In genomic region chr6:128035250-128035929, GRCm38 (mm10) we compare ENCODE assay signal across 8 mouse cellular contexts.
DNase-seq lines count a peak whose midpoint lies in the region; ATAC-seq lines count a peak whose summit lies in the region.

No protein-coding gene starts in this region.

- H3K27me3 ChIP-seq in forebrain, embryonic 13.5 days = peaks cover 69% of the 10 kb centered on the region
- H3K27me3 ChIP-seq in hindbrain, embryonic 12.5 days = peaks cover 25% of the 10 kb centered on the region
- peaks cover 25% of the 10 kb centered on the region for H3K27me3 ChIP-seq in neural tube, embryonic 12.5 days (replicated peaks)

- H3K9ac ChIP-seq in forebrain, embryonic 13.5 days = peak overlapping the region; percentile 73
- H3K9ac ChIP-seq in hindbrain, embryonic 12.5 days = peak overlapping the region; percentile 60
- H3K9ac ChIP-seq in neural tube, embryonic 12.5 days = peak overlapping the region; percentile 54

- no peak for ATAC-seq in CD4-positive, CD25-positive, alpha-beta regulatory T cell, adult 4 months
- peak; percentile 43 for ATAC-seq in forebrain, embryonic 13.5 days
- peak; percentile 62 for ATAC-seq in hindbrain, embryonic 12.5 days (ENCODE audit: low FRiP score)
- ATAC-seq in neural tube, embryonic 12.5 days (ENCODE audit: low FRiP score, low read depth) = peak; percentile 54

- H3K27ac ChIP-seq in forebrain, embryonic 13.5 days = no peak overlapping the region
- peak overlapping the region; percentile 67; the same call in 1 of the 2 replicates for H3K27ac ChIP-seq in hindbrain, embryonic 12.5 days
- H3K27ac ChIP-seq in neural tube, embryonic 12.5 days = no peak overlapping the region

- H3K4me2 ChIP-seq in forebrain, embryonic 13.5 days = peak overlapping the region; percentile 98
- peak overlapping the region; percentile 92 for H3K4me2 ChIP-seq in hindbrain, embryonic 12.5 days (replicated peaks)
- peak overlapping the region; percentile 98 for H3K4me2 ChIP-seq in neural tube, embryonic 12.5 days (replicated peaks)

- peak overlapping the region; percentile 54 for H3K4me3 ChIP-seq in forebrain, embryonic 13.5 days
- peak overlapping the region; percentile 53 for H3K4me3 ChIP-seq in hindbrain, embryonic 12.5 days
- H3K4me3 ChIP-seq in neural tube, embryonic 12.5 days = peak overlapping the region; percentile 53

- intact Hi-C loops in left cerebral cortex, postnatal 36 days (cut with DNase I) = loop anchor here (2.0 kb wide), 2 partner anchors 55 to 109 kb away; no protein-coding TSS in a partner anchor

- H3K36me3 ChIP-seq in forebrain, embryonic 13.5 days (ENCODE audit: poor library complexity, severe bottlenecking) = no peaks in the 10 kb centered on the region
- no peaks in the 10 kb centered on the region for H3K36me3 ChIP-seq in hindbrain, embryonic 12.5 days
- no peaks in the 10 kb centered on the region for H3K36me3 ChIP-seq in neural tube, embryonic 12.5 days

- peaks cover 33% of the 10 kb centered on the region for H3K4me1 ChIP-seq in forebrain, embryonic 13.5 days
- H3K4me1 ChIP-seq in hindbrain, embryonic 12.5 days = peaks cover 42% of the 10 kb centered on the region
- peaks cover 32% of the 10 kb centered on the region for H3K4me1 ChIP-seq in neural tube, embryonic 12.5 days

- WGBS in forebrain, embryonic 13.5 days = under 1% methylated on average over 31 of the region's 36 CpGs
- WGBS in hindbrain, embryonic 12.5 days = under 1% methylated on average over 31 of the region's 36 CpGs
- WGBS in neural tube, embryonic 12.5 days = under 1% methylated on average over 35 of the region's 36 CpGs

- peak; percentile 51 for DNase-seq in CD4-positive, CD25-positive, alpha-beta regulatory T cell, adult 2 months (ENCODE audit: low read depth, low spot score)
- peak; percentile 64 for DNase-seq in adrenal gland, postnatal 25 days
- DNase-seq in left cerebral cortex, postnatal 36 days (ENCODE audit: low spot score in 2 of 2) = peak; percentile 75 to 76
- peak; percentile 52 to 65 for DNase-seq in thymus, postnatal 36 days

- H3K9me3 ChIP-seq in forebrain, embryonic 13.5 days (replicated peaks) = no peaks in the 10 kb centered on the region
- no peaks in the 10 kb centered on the region for H3K9me3 ChIP-seq in hindbrain, embryonic 12.5 days (replicated peaks)
- no peaks in the 10 kb centered on the region for H3K9me3 ChIP-seq in neural tube, embryonic 12.5 days
